Mouse (Mus musculus) ovary, adult 18-20 months (tissue): Measurements from ENCODE around the gene Tmem45b.

Experiments
- DNase-seq: peaks from one replicate; pipeline ENCODE4 v3.0.0; 2022; ENCODE audit warnings: low spot score, mixed read lengths

Tmem45b gene

DNA sequence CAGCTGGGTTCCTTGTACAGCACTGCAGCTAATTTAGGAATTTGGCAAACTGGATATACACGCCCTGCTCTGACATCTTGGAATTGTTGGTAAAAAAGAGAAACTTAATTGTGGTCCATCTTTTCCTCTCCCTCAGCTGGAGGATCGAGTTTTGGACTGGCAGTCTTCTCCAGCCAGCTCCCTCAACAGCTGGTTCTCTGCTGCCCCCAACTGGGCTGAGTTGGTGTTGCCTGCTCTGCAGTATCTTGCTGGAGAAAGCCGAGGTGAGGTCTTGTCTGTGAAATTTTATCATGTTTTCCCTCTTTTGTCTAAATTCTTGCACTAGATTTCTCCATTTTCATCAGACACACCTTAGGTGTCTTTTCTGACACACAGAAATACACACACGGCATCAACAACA is 63.8 kb downstream of the Tmem45b start:
- DNase-seq, result no peak

GRCm38 (mm10) chr9:31387206-31387605 is 77.1 kb downstream of the Tmem45b start:
- DNase-seq, result no peak

DNA sequence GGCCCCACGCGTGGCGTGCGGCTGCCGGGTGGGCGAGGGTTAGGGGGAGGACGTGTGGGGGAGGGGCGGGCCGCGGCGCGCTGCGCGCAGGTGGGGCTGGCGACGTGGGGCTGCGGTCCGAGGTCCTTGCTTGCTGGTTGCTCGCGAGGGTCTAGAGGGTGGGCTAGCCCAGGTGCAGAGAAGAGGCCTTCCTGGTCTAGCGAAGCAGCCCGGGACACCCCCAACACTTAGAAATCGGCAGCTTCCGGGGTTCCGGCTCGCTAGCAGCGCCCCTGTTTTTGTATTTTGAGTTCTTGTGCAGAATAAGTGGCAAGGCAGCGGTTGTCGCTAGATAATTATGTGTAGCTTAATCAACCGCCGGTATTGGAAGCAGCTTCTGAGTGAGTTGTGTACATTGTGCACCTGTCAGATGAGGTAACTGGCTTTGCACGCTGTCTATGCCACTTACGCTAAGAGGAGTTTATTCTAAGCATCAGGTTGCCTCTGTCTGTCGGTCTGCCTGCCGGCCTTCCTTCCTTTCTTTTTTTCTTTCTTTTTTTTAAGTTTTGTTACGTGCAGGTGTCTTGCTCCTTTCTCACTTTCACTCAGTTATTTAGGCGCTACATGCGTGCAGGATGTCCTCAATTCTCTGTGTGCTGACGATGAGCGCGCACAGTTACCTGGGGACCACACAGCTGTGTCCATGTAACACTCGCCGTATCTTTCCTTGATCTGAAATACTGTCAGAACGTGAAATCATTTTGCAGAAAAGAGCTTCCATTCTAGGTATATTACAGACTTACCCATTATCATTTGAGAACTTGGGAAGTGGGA is 77.7 kb downstream of the Tmem45b start:
- no peak for DNase-seq

DNA sequence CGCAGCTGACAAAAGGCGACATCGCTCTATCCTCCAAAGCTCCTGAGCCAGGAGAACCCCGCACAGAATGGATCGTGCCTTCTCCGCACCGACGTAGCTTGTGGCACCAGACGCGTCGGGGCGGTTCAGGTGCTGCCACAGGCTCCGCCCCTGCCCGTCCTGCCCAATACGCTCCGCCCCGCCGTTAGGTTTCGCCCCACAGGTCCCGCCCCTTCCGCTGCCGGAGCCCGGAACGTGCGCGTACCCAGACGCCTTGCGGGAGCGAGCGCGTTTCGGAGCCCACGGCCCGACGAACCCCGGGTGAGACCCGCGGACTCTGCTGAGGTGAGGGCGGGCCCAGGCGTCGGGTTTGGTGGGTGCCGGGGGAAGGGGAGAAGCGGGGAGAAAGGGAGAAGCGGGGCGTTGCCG is 78.3 kb downstream of the Tmem45b start, which contains the start of gene Nfrkb:
Gene Nfrkb, plus strand, starts transcription at position 246 of the 408 bp plus-strand sequence.
- peak; percentile 90 for DNase-seq

- DNase-seq, result no peak
Measured at GRCm38 (mm10) chr9:31385500-31385869, 78.8 kb downstream of the Tmem45b start.

GRCm38 (mm10) chr9:31384786-31385499 is 79.3 kb downstream of the Tmem45b start:
- no peak for DNase-seq

GRCm38 (mm10) chr9:31376661-31377060 is 87.6 kb downstream of the Tmem45b start:
- no peak for DNase-seq
